Mouse (Mus musculus): ENCODE measurements around the gene Wdr74.
"Not testable (repeated sequence)": the region's sequence is repeated elsewhere in the genome, so short reads cannot be mapped to it uniquely, and the experiment has no call there.

Gene Wdr74

DNA sequence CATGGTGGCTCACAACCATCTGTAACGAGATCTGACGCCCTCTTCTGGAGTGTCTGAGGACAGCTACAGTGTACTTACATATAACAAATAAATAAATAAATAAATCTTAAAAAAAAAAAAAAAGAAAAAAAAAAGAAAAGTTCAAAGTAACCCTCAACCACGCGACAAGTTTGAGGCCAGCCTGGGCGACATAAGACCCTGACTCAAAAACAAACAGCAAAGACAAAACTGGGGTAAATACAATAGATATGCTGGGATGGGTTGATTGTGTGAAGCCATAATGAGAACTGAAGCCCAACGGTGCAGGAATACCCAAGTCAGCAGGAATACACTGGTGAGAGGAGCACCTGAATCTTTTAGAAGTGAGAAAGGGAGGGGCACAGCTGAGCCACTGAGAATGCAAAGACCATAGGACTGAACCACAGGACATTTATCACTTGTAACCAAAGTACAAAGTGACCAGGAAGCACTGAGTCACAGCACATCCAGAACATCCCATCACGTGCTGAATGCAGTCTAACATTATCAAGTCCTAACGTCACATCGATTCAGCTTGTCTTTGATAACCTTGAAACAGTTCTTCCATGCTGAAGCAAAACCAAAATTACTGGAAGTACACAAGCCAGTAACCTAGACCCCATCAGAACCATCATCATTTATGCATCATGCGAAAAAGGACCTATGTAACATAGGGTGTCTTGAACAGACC, 18.7 kb upstream of the Wdr74 start:
- no peak for DNase-seq (ENCODE audit: low spot score)

DNA sequence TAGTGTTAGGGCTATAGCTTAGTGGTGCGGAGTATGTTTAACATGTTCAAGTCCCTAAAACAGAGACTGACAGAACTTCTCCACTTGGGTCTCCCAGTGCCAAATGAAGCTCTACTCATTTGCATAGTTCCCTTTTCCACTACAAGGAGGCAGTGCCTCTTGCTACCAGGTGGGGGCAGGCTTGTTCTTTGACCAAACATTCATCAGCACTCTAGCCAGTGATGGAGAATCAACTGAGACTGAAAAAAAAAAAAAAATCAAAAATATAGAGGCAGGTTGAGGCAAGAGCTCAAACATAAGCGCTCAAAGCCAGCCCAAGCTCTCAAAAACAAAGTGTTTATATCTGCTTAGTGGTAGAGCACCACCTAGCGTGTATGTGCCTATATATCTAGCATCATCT, 17.3 kb upstream of the Wdr74 start:
- DNase-seq (ENCODE audit: low spot score): peak; percentile 80

DNA sequence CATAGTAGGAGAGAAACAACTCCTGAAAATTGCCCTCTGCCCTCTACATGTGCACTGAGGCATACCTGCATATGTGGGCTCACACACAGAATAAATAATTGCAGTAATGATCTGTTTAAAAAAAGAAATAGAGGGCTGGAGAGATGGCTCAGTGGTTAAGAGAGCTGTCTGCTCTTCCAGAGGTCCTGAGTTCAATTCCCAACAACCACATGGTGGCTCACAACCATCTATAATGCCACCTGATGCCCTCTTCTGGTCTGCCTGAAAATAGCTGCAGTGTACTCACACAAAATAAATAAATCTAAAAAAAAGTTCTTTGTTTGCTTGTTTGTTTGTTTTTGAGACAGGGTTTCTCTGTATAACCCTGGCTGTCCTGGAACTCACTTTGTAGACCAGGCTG, 16.6 kb upstream of the Wdr74 start:
- not testable (repeated sequence) for DNase-seq (ENCODE audit: low spot score)

DNA sequence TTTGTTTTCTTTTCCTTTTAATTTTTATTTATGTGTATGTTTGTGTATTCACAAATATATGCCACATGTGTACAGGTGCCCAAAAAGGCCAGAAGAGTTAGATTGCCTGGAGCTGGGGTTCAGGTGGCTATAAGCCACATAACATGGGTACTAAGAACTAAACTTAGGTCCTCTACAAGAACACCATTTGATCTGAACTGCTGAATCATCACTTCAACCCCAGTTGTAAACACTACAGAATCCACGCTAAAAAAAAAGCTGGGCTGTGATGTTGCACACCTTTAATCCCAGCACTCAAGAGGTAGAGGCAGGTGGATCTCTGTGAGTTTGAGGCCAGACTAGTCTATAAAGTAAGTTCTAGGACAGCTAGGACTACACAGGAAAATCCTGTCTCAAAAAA, 14.2 kb upstream of the Wdr74 start:
- DNase-seq (ENCODE audit: low spot score): no peak

DNA sequence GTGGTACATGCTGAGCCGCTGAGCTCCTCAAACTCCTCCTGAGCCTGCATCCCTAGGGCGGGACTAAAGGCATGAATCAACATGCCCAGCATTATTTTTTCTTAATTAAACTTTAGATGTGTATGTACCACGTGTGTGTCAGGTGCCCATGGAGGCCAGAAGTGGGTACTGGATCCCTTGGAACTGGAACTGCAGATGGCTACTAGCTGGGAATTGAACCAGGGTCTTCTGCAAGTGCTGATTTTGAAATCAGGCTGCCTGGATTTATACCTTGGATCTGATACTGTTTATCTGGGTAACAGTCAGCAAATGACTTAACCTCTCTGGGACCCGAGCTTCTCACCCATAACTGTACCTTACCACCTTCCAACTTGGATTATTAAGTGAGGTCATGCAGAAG, 13.6 kb upstream of the Wdr74 start:
- DNase-seq (ENCODE audit: low spot score): no peak

DNA sequence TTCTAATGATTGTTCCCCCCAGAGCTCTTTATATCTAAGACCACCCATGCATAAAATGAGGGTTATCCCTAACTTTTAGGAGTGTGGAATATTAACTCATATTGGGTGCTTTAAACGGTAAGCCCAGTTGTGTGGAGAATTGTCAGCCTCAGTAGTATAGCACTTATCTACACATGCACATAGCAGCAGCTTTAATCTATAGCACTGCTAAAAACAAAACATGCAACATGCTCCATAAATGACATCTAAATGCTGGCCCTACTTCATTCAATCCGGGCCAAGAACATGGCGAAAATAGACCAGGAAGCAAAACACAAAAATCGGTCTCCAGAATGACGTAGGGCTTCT, 13.1 kb upstream of the Wdr74 start:
- DNase-seq (ENCODE audit: low spot score): no peak

DNA sequence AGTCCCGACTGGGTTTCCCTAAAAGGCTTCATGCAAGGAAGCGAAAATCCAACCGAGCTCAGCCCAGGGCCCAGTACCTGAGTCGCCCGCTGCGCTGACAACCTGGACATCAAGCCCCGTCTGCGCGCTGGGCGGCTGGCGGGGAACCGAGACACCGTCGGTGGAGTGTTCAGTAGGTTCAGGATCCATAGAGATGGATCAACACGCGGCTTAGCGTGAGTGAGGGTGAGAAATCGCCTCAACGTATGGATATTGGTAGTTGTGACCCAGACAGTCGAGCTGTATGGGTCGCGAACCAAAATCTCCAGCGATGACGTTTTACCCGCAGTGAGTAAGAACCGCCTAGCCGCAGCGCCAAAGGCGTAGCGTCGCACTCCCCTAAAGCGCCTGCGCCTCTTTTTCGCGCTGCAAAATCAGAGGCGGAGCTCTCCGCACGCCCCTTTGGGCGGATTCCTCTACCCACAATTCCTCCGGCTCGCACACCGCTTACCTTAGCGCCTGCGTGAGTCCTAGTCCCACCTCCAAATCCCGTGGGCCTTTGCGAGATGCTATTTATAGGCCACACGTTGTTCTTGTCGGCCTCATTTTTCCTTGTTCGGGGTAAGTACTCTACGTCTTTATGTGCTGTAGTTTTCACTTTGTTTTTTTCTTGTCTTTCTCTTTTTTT, 12.6 kb upstream of the Wdr74 start, which contains the start of gene Slc3a2:
TSS of gene Slc3a2 (minus strand) at position 463 of the 667 bp plus-strand sequence.
- DNase-seq (ENCODE audit: low spot score): peak; percentile 99

DNA sequence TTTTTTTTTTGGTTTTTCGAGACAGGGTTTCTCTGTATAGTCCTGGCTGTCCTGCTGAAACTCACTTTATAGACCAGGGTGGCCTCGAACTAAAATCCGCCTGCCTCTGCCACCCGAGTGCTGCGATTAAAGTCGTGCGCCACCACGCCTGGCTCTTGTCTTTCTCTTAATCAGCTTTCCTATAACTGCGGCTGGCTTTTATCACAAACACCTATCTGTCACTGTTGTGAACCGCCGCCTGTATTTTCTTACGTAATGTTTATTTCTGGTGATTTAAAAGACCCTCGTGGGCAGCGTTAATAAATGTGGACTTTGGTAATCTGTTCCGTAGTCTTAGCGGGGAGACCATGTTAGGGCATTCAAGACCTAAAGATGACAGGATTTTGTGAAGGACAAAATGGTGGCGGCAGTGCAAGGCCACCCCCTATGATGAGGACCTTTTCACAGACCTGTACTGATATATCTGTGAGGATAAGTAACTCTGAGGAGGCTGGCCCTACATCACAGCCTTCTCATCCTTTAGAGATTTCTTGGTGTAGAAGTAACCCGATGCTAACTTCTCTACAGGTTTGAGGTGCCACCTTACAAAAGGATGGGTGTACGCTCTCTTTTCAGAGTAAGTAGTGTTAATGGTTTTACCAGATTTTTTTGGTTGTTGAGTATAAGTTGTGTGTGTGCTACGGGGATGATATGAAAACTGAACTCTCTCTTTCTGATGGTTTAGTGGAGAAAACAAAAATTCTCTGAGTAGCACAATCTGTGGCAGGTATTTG, 11.9 kb upstream of the Wdr74 start:
- no peak for DNase-seq (ENCODE audit: low spot score)

DNA sequence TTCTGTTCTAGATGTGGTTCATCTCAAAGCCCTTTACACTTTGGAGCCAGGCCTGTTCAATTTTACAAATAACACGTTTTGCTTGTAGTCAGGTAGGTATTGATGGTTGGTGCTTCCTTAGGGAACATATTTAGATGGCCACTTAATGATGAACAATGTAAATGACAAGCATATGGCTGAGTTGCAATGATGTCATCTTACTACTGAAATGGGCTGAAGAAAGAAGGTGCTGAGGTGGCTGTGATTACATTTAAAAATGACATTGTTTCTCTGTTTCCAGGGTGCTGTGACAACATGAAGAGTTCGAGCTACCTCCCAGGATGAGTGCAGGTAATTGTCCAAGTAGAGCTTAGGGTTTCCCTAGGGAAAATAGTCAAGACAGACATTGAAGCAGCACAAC, 11.2 kb upstream of the Wdr74 start:
- DNase-seq (ENCODE audit: low spot score): no peak

DNA sequence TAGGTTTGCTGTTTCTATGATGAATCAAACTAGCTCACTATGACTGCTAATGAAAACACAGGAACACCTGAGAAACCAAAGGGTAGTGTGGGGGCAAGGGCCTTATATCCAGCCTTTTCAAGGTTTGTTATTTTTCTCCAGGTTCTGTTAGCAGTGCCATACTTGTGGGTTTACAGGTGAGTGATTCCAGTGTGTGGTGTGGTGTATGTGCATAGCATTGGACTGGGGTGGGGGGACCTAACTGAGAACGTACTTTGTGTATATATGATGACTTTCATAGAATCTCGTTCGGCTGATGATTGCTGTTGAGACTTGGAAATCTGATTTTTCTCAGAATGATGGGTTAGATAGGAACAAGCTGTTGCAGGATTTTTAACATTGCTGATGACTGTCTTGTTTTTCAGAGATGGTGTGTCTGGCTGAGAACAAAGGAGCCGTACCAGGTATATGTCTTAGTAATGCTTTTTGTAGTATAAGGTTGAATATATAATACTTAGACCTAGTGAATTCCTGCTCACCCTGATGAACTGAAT, 10.5 kb upstream of the Wdr74 start:
- DNase-seq (ENCODE audit: low spot score): no peak

DNA sequence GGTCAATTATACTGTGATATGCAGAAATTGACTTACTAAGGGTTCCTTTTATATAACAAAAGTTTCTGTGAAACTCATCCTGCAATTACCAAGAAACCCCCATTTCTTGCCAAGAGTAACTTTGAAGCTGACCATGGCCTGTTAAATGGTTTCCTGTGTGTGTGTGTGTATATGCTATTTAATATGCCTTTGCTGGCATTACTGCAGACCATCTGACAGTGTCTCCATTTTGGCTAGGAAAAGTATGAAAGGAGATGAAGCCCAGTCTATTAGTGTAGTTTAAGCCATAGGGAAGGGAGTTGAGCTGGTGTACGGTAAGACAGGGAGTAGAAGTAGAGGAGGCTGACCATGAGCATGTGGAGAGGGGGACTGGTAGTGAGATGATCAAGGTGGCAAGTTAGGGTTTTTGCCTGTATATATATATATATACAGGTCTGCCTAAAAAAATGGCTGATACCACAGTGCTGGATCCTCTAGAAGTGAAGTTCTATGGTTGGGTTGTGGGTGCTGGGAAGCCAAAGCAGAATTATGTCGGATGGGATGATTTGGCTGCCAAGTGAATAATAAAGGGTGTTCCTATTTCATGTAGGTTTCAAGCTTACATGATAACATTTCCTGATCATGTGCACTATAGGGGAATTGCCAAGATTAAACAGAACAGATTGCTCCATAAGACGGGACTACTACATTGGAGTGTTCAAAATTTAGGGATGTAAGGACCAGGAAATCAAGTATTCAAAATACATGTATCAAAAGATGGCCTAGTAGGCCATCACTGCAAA, 8.8 kb upstream of the Wdr74 start:
- DNase-seq (ENCODE audit: low spot score): no peak

DNA sequence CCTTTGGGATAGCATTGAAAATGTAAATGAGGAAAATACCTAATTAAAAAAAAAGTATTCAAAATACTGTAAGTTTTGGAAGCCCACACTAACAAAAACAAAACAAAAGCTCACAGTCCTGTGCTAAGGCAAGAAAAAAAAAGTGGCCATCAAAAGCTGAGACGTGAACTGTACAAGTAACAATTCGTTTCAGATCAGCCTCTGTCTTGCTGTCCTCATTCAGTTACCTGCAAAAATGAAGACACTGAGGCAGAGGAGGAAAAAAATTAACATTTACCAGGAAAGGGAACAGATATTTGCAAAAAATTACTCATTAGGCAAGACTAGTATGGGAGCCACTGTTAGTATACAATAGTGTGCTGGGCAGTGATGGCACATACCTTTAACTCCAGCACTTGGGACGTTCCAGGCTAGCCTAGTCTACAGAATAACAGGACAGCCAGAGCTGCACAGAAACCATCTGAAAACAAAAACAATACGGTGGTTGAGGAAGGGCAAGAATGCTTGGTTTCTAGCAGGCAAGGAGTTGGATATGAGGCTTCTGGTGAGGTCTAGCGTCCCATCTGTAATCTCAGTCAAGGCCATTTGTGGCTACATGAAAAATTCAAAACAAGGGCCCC, 8.0 kb upstream of the Wdr74 start:
- DNase-seq (ENCODE audit: low spot score): no peak

DNA sequence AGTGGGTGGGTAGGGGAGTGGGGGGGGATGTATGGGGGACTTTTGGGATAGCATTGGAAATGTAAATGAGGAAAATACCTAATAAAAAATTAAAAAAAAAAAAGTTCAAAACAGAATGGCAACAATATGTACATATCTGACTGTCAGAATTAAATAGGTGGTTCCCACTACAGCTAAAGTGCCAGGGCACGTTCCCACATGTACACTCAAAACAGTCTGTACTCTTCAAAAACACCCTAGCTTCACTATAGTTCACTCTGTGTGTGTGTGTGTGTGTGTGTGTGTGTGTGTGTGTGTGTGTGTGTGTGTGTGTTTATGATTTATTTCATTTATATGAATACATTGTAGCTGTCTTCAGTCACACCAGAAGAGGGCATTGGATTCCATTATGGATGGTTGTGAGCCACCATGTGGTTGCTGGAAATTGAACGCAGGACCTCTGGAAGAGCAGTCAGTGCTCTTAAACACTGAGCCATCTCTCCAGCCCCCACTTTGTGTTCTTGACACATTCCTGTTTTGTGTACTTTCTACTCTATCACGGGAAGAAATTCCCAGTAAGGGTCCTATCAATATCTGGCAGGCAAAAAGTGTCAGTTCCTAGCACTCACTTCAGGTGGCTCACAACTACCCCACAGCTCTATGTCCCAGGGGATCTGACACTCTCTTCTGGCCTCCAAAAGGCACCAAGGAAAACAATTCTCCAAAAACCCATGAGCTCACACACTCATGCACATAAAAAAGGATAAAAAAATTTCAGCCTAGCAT, 7.1 kb upstream of the Wdr74 start:
- DNase-seq (ENCODE audit: low spot score): not testable (repeated sequence)

DNA sequence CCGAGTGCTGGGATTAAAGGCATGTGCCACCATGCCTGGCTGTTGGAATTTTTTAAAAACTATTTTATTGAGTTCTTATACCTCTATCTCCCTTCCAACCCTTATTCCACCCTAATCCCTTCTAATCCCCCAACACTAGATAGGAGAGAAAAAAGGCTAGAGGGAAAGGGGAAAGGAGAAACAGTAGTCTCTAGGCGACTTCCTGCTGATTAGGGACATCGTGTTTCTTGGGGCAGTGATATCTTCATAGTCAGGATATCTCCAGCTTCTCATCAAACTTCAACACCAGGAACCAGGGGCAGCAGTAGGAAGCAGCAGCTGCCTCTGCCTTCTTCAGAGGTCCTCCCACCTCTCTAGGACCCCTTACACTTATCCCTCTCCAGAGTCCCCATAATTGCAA, 1.3 kb upstream of the Wdr74 start:
- DNase-seq (ENCODE audit: low spot score): no peak

DNA sequence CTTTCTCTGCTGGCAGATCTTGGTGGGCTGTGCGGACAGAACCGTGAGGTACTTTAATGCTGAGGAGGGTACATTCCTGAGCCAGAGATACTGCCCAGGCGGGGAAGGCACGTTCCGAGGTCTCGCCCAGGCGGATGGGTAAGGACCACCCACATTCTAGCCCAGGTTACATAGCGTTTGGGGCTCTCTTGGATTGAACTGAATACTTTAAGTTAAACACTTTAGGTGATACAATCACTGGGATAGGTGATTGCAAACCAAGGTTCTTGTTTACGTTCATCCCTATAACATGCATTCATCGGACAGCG, 487 bp downstream of the Wdr74 start:
- DNase-seq (ENCODE audit: low spot score): no peak

DNA sequence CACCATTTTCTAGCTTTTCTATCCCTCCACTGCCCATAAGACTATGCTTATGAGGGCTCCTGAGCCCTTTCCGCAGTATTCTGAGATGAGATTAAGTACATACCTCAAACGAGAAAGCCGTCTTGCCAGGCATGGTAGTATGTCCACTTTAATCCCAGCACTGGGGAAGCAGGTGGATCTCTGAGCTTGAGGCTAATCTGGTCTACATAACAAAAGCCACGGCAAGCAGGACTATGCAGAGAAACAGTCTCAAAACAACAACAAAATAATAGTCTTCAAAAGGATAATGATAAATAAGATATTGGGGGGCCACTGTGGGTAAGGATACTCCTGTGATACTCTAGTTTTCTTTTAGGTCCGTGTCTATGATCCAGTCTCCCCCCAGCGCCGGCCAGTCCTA, 3.3 kb downstream of the Wdr74 start:
- no peak for DNase-seq (ENCODE audit: low spot score)

DNA sequence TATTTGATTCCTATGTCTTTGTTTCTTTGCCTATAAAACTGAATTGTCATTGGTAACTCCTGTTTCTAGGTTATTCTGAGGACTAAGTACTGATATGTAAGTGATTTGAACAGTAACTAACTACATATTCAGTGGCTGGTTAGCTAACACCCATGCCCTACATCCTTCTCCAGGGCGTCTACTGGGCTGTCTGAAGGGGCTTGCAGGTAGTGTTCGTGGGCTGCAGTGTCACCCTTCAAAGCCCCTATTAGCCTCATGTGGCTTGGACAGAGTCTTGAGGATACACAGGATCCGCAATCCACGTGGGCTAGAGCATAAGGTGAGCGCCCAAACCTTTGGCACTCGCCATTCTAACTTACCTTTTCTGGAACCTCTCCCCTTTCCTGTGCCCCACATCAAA, 4.0 kb downstream of the Wdr74 start:
- no peak for DNase-seq (ENCODE audit: low spot score)

DNA sequence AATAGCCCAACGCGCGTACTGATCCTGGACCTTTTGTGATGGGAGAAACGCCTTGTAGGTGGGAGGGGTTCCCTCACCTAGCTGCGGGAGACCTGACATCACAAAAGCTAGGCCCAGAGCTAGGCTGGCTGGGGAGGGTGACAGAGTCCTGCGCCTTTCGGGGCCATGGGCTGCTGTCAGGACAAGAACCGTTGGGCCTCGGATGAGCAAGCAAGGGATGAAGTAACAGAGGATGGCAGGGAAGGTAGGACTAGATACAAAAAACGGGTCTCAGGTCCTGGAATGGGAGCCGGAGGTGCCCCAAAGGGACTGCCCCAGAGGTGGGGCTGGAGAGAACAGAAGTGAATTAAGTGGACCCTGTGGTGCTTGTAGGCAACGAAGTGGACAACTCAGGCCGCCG, 5.0 kb downstream of the Wdr74 start, which contains the start of gene 1700092M07Rik:
TSS of gene 1700092M07Rik (plus strand) at position 116 of the 400 bp plus-strand sequence.
- DNase-seq (ENCODE audit: low spot score): no peak

DNA sequence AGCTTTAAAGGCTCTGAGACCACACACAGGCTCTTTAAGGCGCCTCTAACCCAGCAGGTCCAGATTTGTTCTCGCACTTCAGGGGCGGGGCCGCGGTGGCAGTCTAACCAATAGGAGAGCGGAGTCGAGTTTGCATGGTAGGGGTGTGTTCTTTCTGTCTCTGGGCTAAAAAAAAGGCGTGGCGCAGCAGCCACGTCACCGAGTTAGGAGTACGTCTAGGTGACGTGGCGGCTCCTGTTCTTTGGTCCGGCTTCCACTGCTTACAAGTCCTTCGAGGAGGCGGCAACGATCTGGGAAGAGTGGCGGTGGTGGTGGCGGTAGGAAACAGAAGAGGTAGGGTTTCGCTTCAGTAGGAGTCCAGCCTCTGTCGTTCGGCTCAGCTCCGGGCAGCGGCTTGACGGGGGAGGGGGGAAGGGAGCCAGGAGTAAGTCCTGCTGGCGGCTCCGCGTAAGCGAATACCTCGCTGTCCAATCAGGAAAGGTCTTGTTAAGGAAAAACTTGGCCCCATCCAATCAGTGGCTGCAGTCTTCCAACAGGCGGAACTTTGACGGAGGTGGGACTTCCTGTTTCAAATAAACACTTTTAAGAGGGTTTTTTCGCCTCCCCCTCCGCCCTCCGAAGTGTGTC, 5.7 kb downstream of the Wdr74 start, which contains the start of gene Stx5a:
TSS of gene Stx5a (plus strand) at position 171 of the 627 bp plus-strand sequence.
- DNase-seq (ENCODE audit: low spot score): peak; percentile 98

DNA sequence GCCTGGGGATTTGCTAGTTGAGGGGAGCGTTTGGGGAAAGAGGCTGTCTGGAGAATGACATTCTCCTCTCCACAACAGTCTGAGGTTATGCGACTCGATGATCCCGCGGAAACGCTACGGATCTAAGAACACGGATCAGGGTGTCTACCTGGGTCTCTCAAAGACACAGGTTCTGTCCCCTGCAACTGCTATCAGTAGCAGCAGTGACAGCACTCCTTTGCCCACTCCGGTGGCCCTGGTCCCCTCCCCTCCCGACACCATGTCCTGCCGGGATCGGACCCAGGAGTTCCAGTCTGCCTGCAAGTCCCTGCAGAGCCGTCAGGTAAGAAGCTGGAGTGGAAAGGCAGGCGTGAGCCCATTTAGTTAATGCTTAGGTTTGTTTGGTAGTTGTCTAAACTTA, 6.5 kb downstream of the Wdr74 start:
- DNase-seq (ENCODE audit: low spot score): no peak

All from lung, postnatal 25 days (tissue).